Mouse (Mus musculus) thymus, adult 2 months (tissue): ENCODE results near the gene Borcs7. TPM values are rescaled to one million over a fixed set of nuclear protein-coding genes. Genes with fewer than 3 reads are reported as not detected.
A peak's percentile ranks its signal among the peaks of the same experiment; 100 is the strongest.

Experiments
- DNase-seq: peaks from one replicate; pipeline ENCODE4 v3.0.0; 2021
- H3K27ac ChIP-seq: fragments of 200-500 bp; 2 replicates; pipeline ENCODE4 v1.5.1; 2012; ENCODE audit warnings: low read length, control low read depth; ENCODE audit not compliant: control insufficient read depth, insufficient read depth
- H3K27me3 ChIP-seq: fragments of 200-500 bp; 2 replicates; pipeline ENCODE4 v1.6.1; 2012; ENCODE audit warnings: mild to moderate bottlenecking, low read length, moderate library complexity, mixed read lengths; ENCODE audit not compliant: control insufficient read depth, insufficient read depth
- H3K36me3 ChIP-seq: fragments of 200-500 bp; 2 replicates; pipeline ENCODE4 v1.6.1; 2012; ENCODE audit warnings: mild to moderate bottlenecking, low read length, moderate library complexity; ENCODE audit not compliant: control insufficient read depth, insufficient read depth
- H3K4me1 ChIP-seq: fragments of 200-500 bp; replicated peaks from 2 replicates; pipeline ENCODE4 v1.6.1; 2012; ENCODE audit warnings: low read length; ENCODE audit not compliant: control insufficient read depth, insufficient read depth
- H3K4me3 ChIP-seq: fragments of 200-500 bp; 2 replicates; pipeline ENCODE4 v1.5.1; 2012; ENCODE audit warnings: mild to moderate bottlenecking, low read length, control low read depth, moderate library complexity; ENCODE audit not compliant: control insufficient read depth, insufficient read depth
- CTCF ChIP-seq: fragments of 200-500 bp; IDR thresholded peaks from 2 replicates; pipeline ENCODE4 v1.5.1; 2012; ENCODE audit warnings: mild to moderate bottlenecking, control low read depth, low read length, moderate library complexity, borderline replicate concordance; ENCODE audit not compliant: control insufficient read depth, poor library complexity, insufficient read depth; ENCODE audit errors: extremely low read depth
- POLR2A ChIP-seq: fragments of 200-500 bp; IDR thresholded peaks from 2 replicates; pipeline ENCODE4 v1.6.1; 2012; ENCODE audit warnings: mild to moderate bottlenecking, low read length, control low read depth, moderate library complexity; ENCODE audit not compliant: control insufficient read depth, poor library complexity, insufficient read depth; ENCODE audit errors: extremely low read depth
- WGBS: fragments of 180-500 bp; shearing (Covaris S2); methylation state at CpG from one replicate; pipeline ENCODE4 v1.1.7; 2018; 5-methylcytosine and 5-hydroxymethylcytosine counted together
- polyA plus RNA-seq: library from polyadenylated mRNA; depleted of rRNA; stranded (reverse); fragments of >200 nt; gene quantifications from 2 replicates; pipeline ENCODE4 v1.2.3, GENCODE M21; 2012

Gene Borcs7
- polyA plus RNA-seq, 1 experiment = 4.4 TPM

DNA sequence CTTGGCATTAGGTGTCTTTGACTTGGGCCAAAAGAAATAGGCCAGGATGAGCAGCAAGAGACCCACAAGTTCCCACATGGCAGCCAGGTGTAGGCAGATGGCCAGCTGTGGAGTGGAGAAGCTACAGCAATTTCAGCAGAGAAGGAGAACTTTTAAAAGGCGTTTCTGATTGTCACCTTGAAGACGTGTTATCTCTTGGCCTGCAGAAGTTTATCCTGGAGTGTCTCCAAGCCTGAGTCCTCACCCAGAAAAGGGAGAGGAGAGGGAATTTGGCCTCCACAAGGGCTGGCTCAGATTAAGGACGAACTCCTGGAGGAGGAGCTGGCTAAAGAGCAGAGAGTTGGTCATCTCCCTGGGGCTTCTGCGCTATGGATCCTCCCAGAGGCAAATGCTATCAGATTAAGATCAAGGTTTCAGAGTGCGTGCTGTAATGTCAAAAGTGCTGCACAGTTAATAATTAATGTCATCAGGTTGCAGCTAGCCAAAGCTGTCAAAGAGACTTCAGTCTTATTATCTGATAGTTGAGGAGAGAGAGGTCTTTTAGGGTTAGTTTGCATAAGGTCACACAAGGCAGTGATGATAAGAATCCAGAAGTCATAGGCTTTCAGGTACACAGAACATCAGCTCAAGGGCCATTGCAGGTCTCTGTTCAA is 16.8 kb upstream of the Borcs7 start, which contains the start of gene Cyp17a1:
Gene Cyp17a1 (minus strand): TSS at position 407 of the 653 bp plus-strand sequence.
- Histone ChIP-seq H3K4me3 (no peak within 1 kb of the TSS), H3K36me3 (no peaks in the 10 kb centered on the region), H3K27ac (no peak within 1 kb of the TSS), H3K27me3 (no peaks in the 10 kb centered on the region; the same call in 1 of the 2 replicates), H3K4me1 (no peaks in the 10 kb centered on the region)
- WGBS = 81% methylated on average over 5 of the region's 5 CpGs
- DNase-seq = no peak
- no peak for TF ChIP-seq POLR2A

DNA sequence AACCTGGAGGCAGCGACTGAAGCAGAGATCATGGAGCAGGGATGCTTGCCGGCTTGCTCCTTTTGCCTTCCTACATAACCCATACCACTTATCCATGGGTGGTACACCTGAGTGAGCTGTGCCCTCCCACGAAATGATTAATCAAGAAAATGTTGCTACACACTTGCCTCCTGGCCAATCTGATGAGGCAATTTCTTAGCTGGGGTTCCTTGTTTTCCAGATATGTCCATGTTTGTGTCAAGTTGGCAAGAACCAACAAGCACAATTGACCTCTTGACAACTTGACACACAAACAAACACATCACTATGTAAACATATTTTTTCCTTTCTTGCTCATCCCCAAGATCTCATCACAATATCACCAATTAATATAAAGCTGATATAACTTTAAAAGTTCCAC is 14.1 kb upstream of the Borcs7 start:
- Histone ChIP-seq H3K27me3 (no peaks in the 10 kb centered on the region; the same call in 1 of the 2 replicates), H3K4me1 (no peaks in the 10 kb centered on the region), H3K27ac (no peak overlapping the region), H3K36me3 (no peaks in the 10 kb centered on the region), H3K4me3 (no peak overlapping the region)
- WGBS = 92% methylated on average over 3 of the region's 3 CpGs
- DNase-seq = no peak
- TF ChIP-seq CTCF = no peak
- no peak for TF ChIP-seq POLR2A

DNA sequence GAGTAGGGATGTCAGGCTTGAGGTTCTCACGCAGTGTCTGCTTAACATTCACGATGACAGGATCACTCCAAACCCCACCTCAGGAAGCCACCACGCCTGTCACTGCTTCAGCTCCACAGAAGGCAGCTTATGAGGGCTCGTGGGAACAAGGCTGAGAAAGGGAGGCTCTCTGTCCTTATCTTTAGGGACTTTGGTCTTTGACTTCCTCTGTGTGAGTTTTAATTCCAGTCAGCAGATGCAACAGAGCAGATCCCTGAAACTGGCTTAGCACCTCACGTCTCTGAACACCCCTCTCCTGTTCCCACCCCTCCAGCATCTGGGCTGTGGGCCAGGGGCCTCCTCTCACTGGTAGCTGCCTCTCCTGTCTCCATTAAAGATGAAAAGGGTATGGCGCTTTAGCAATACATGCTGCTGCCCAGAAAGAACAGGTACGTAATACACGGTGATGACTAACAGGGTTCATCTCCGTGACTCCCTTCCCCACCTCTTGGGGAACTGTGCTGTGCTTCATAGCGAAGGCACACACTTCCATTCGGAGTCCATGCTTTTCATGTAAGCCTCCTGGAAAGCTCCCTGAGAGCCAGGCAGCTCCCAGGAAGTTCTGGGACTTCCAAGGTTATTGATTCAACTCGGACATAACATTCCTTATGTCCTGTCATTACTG is 9.9 kb upstream of the Borcs7 start:
- no peak overlapping the region for H3K4me3 ChIP-seq
- no peak for DNase-seq
- TF ChIP-seq POLR2A (no peak), CTCF (no peak)
- no peaks in the 10 kb centered on the region for H3K4me1 ChIP-seq
- H3K27ac ChIP-seq = no peak overlapping the region
- H3K36me3 ChIP-seq = no peaks in the 10 kb centered on the region
- no peaks in the 10 kb centered on the region for H3K27me3 ChIP-seq
- 65% methylated on average over 12 of the region's 12 CpGs for WGBS

DNA sequence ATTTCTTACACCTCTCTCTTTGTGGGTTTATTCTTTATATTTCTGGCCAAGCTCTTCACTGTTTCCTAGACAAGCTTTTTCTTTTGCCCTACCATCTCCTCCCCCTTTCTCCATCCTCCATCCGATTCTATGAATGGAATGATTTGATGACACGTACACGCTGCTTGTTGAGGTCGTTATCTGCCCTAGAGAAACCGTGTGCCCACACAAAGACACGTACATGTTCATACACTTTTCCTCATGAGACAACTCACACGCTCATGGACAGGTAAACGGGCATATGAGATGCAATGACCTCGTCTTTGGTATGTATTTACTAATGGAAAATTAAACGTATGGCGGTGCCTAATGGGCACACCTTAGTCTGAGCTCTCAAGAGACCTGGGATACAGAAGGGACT is 681 bp downstream of the Borcs7 start:
- peak overlapping the region; percentile 62 for H3K4me3 ChIP-seq
- no peak for DNase-seq
- H3K27ac ChIP-seq = no peak overlapping the region
- no peak for TF ChIP-seq POLR2A
- no peak for TF ChIP-seq CTCF
- H3K27me3 ChIP-seq = no peaks in the 10 kb centered on the region
- H3K36me3 ChIP-seq = no peaks in the 10 kb centered on the region
- peaks cover 5% of the 10 kb centered on the region for H3K4me1 ChIP-seq
- WGBS = 86% methylated on average over 11 of the region's 11 CpGs

DNA sequence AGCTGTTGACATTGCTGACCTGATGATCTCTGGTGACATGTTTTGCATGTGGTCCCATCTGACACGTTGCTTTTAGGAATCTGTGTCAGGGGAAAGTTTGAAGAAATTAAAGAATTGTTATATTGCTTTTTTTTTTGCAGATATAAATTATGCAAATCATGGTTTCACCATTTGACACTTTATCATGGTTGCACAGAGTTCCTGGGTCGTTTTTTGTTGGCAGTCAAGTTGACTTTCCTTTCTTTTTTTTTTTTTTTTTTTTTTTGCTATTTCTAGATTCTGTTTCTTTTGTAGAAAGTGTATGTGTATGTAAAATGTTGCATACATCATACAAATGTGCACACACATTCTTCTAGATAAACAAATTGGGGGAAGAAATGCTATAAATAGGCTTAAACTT is 1.4 kb downstream of the Borcs7 start:
- peaks cover 5% of the 10 kb centered on the region for H3K4me1 ChIP-seq
- H3K27ac ChIP-seq = no peak overlapping the region
- no peak overlapping the region for H3K4me3 ChIP-seq
- H3K36me3 ChIP-seq = no peaks in the 10 kb centered on the region
- no peak for DNase-seq
- WGBS = 55% methylated on average over 2 of the region's 2 CpGs
- no peak for TF ChIP-seq POLR2A
- TF ChIP-seq CTCF = no peak
- H3K27me3 ChIP-seq = no peaks in the 10 kb centered on the region

DNA sequence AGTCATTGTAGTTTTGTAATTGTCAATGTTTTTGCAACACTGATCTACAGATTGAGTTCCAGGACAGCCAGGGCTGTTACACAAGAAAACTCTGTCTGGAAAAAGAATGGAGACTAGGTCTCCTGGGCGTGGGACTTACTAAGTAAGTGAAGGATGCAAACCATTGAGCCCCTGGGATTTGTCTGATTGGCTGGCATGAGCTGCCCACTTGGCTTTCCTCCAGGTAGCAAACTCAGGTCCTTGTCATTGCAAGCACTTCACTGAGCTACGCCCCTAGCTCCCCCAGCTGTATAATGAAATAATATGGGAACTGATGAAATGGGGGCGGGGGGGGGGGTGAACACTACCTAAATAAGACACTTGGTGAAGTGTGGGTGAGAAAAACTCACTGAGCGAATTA is 3.4 kb downstream of the Borcs7 start:
- no peaks in the 10 kb centered on the region for H3K36me3 ChIP-seq
- no peak overlapping the region for H3K4me3 ChIP-seq
- no peak overlapping the region for H3K27ac ChIP-seq
- 98% methylated on average over 4 of the region's 4 CpGs for WGBS
- peaks cover 9% of the 10 kb centered on the region for H3K4me1 ChIP-seq
- no peak for DNase-seq
- no peaks in the 10 kb centered on the region for H3K27me3 ChIP-seq
- TF ChIP-seq CTCF (no peak), POLR2A (no peak)

DNA sequence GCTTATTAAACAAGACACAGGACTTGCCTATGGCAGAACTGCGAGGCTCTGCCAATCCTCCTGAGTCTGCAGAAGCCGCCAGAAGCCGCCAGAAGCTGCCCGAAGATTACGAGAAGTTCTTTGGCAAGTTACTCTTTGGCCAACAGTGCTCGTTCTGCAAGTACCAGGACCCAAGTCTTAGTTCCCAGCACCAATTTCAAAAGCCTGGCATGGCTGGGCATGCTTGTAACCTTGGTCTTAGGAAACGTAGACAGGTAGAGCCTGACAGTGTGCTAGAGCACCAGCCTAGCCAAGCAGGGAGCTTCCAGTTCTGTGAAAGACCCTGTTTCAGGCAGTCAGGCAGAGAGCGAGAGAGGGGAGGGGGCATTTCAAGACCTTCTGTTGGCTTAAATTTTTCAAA is 6.8 kb downstream of the Borcs7 start:
- WGBS = 95% methylated on average over 8 of the region's 8 CpGs
- DNase-seq = no peak
- Histone ChIP-seq H3K36me3 (no peaks in the 10 kb centered on the region), H3K27ac (no peak overlapping the region), H3K4me1 (peaks cover 13% of the 10 kb centered on the region), H3K27me3 (no peaks in the 10 kb centered on the region), H3K4me3 (no peak overlapping the region)
- TF ChIP-seq CTCF (no peak), POLR2A (no peak)
